Mouse (Mus musculus): Measurements from ENCODE around the gene Dscaml1. TPM values are rescaled to one million over a fixed set of nuclear protein-coding genes. Genes with fewer than 3 reads are reported as not detected.
A peak's percentile ranks its signal among the peaks of the same experiment; 100 is the strongest.

The Dscaml1 gene
- total RNA-seq, 2 experiments from 2014 or later, result 0.32 to 0.36 TPM

DNA sequence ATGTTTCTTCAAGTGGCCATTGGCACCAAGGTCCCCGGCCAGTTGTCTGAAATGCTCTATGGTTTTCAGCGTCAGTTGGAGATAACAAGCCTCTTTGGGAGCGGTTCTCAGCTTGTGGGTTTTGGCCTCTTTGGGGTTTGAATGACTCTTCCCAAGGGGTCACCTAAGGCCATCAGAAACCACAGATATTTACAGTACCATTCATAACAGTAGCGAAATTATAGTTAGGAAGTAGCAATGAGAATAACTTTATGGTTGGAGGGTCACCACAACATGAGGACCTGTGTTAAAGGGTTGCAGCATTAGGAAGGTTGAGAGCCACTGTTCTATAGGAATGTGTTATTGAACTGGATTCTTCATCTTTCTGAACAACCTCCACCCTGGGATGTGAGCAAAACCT is 24.9 kb downstream of the Dscaml1 start:
- DNase-seq (ENCODE audit: low spot score in 2 of 2), result no peak

DNA sequence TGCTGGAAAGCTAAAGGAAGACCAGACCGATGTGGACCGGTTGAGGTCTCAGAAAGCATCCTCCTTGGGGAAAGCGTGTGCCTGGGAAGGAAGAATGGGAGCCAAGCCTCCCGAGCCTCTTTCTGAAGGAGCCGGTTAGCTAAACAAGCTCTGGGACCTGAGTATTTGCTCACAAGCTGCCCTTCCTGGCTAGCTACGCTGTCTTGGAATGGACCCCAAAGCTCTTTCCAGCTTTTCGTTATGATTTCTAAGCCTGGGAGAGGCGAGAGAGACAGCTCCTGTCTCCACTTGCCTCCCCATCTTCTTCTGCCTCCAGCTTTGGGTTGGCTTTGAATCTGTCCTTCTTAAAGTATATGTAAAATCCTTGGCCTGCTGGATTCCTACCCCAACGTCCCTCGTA is 27.6 kb downstream of the Dscaml1 start:
- peak in 1 of 2 experiments; percentile 18 for DNase-seq (ENCODE audit: low spot score in 2 of 2)

DNA sequence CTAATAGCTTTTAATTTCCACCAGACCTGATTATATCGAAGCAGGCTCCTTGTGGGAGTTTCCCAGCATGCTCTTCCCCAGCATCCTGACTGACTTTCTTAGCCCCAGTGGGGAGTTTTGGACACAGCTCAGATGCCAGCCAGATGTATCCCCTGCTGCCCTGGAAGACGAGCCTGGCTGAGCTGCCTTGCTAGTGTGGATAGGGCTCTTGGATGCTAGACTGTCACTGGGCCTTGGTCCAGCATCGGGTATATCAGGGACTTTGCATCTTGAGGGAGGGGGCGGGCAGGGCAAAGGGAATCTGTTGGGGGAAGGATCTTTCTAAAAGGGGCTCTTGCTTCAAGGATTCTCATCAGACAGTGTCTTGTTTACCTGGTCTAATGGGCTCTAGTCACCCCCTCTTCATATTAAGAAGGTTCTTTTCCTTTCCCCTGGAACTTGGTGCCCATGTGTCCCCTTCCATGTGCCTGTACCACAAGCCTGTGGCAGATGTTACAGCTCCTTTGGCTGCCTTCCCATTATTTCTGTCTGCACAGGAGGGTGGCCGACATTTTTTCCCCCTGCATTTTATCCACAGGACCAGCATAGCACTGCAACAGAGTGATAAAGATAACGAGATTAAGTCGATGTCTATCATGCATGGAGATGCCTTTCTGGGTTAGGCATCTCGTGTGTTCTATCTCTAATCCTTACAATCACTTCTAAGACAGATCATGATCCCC is 28.6 kb downstream of the Dscaml1 start:
- no peak for DNase-seq (ENCODE audit: low spot score in 2 of 2)

DNA sequence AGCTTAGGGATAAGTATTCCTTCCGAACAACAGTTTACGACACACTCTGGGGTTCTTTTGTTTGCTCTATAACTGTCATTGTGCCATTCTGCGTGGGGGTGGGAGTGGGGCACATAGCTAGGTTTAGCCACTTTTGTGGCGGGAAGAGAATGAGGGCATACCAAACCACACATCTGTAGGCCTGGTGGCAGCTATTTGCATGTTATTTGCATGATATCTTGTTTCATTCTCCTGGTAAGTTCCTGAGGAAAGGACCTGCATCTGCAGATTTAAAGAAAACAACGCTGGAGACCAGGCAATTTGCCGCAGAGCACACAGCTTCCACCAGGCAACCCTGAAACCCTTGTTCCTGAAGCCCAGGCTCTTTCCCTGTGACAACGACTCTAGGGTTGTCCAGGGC is 30.8 kb downstream of the Dscaml1 start:
- DNase-seq (ENCODE audit: low spot score in 2 of 2), result no peak

DNA sequence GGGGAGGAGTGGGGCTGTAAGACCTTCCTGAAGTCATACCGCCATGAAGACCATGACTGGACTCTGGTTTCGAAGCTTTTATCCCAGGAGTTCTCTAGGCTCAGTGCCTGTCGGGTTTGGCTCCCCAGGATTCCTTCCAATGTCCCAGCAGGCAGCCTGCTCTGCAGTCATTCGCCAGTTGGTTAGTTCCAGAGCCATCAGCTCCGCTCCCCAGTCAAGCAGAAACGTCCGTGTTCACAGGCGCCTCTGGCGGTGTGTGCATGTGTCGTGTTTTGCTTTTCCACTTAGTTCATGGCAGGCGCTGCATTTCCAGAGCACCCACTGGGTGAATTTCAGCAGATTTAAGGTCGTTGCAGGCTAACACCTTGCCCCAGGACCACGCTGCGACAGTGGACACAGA is 31.9 kb downstream of the Dscaml1 start:
- no peak for DNase-seq (ENCODE audit: low spot score in 2 of 2)

DNA sequence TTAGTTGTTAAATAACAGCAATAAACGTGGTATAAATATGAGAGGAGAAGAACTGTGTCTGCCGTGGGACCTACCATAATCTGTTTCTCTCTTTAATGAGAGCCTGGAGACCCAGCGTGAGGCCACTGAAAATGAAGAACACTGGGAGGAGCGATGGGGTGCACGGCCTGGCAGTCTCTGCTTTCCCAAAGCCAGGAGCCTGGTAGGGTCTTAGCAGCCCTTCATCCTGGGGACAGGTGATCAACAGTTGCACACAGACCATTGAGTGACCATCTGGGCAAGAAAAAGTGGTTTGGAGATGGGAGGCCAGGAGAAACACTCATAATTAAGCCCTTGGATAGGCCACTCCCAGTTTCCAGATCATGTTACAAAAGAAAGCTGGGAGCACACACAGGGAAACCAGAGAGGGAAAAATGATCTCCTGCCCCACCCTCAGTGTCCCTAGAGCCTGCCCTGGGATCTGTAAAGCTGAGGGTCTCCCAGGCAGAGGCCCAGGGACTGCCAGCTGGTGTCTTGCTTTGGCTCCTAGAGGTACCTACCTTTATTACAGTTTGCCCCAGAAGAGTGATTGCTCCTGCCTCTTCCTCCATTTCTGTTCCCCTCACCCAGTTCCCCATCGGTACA is 39.1 kb downstream of the Dscaml1 start:
- DNase-seq (ENCODE audit: low spot score in 2 of 2), result no peak

DNA sequence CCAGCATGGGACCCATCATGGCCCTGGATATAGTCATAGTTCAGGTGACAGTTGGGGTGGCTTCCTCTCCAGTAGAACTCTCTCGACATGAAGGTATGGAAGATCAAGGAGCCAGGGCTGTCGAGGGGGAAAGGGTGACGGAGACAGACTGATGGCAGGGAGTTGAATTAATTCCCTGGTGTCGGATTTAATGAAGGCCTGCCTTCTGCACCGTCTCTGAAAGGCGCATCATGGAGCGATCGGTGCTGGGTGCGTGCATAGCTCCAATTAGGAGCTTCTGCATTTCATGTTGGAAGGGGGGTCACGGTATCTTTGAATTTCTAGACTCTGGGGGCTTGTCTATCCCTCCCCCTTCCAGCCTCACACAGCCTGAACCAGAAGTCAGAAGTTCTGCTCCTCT is 41.8 kb downstream of the Dscaml1 start:
- no peak for DNase-seq (ENCODE audit: low spot score in 2 of 2)

DNA sequence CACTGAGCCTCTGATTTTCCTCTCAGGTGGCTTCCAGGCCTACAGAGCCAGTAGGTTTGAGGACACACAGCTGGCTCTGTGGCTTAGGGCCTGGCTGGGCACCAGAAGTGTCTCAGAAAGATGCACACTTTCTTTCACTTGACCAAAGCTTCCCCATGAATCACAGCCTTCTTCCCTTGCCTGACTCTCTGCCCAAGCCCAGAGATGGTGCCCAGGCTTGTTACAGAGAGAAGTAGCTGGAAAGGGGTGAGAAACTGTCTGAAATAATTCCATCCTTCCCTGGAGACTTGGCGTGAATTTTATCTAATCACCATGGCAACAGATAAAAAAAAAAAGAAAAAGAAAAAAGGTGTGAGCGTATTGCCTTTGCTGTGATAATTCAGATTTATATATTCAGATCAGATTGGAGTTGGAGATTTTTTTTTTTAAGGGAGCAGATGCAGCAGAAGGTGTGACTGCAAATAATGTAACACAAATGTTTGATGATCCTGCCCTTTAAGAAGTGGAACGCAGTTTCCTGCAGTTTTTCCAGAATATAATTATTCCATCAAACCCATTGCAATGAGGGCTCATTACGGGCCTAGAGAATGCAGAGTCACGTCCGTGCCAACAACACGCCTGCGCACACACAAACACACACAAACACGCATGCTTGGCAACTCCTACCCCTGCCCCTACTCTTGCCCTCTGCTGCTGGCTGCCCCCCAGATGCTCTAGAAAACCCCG is 44.5 kb downstream of the Dscaml1 start:
- no peak for DNase-seq (ENCODE audit: low spot score in 2 of 2)

DNA sequence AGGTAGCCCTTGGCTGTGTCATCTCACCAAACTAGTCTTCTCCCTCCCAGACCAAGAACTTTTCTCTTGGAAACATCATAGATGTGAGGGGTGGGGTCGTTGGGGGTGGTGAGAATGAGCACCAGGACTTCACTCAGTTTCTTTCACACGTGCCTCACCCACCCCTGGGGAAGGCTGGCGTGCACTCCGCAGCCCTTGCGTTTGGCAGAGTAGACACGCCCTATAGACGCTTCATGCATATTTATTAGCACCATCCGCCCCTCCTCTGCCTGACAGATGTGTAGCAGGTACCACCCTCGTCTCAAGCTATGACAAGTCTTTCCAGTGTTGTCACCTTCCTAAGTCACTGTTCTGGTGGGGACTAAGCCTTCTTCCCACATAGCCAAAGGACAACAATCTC is 45.3 kb downstream of the Dscaml1 start:
- no peak for DNase-seq (ENCODE audit: low spot score in 2 of 2)

DNA sequence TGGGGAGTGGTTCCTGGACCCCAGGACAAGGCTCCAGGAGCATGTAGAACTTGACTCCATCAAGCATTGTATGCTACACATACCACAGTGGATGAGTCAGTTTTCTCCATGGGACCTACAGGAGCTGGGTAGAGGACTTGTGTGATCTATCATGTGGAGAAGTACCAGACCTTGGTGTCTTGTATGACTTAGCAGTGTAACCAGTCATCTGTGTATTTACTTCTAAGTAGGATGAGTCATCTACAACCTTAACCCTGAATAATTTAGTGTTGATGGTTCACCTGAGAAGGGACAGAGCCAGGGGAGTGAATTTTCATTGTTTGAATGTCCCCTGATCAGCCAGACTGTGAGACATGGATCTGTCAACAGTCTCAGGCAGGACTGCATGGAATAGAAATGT is 48.4 kb downstream of the Dscaml1 start:
- DNase-seq (ENCODE audit: low spot score in 2 of 2), result no peak

DNA sequence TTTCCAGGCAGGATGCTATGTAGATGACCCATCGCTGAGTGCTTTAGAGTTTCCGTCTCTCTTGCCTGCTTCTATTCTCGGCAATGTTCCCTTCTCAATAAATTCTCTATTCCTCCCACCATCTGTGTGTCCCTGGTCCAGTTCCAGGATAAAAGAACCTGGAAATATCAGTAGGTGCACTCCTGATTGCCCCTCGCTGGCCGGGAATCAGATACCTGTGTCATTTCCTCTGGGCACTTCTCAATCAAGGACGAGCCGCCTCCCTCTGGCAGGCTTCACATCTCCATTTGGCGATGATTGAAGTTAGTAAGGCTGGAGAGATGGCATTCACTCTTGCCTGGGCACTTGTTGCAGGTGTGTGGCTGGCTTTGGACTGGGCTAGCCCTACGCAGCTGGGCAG is 54.5 kb downstream of the Dscaml1 start:
- no peak for DNase-seq (ENCODE audit: low spot score in 2 of 2)

DNA sequence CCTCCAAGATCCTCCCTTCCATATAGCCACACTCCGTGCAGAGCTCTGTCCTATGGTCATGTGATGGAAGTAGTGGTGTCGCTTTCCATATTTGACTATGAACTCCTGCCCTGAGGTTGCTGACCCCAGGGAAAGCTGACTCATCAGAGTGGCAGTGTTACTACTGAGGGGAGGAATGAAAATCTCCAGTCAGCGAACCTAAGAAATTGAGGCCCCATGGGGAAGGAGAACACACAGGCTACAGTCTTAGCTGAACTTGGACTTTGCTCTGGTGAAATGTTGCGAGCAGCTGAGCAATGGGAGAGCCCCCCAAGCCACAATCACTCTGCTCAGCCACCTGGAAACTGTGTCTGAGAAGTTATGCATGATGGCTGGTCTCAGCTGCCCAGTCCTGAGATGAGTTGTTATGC is 60.2 kb downstream of the Dscaml1 start:
- DNase-seq (ENCODE audit: low spot score in 2 of 2), result no peak

DNA sequence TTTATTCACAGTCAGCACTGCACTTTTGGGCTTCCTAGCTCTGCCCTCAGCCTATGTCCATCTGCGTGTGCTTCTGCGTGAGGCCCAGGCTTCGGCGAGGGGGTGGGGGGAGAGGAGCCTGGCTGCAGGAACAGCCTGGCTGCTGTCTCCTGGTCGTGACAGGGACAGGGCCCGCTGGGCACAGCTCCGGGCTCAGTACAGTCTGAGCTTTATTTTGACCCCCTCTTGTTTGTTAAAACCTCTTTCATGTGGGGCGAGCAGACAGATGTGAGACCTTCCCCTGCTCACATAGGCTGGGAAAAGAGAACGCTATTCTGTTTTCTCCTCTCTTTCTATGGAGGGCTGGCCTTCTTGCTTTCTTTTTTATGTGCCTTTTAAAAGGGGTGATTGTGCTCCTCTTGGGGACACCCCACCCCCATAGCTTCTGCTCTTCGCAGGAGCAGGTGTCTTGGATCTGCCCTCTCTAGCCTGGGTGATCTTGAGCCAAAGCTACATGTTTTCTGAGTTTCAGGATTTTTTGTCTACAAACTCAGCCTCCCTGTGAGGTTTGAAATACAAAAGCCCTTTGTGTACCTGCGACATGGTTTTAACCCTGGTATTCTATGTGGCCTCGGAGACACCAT is 60.9 kb downstream of the Dscaml1 start:
- DNase-seq (ENCODE audit: low spot score in 2 of 2), result no peak

DNA sequence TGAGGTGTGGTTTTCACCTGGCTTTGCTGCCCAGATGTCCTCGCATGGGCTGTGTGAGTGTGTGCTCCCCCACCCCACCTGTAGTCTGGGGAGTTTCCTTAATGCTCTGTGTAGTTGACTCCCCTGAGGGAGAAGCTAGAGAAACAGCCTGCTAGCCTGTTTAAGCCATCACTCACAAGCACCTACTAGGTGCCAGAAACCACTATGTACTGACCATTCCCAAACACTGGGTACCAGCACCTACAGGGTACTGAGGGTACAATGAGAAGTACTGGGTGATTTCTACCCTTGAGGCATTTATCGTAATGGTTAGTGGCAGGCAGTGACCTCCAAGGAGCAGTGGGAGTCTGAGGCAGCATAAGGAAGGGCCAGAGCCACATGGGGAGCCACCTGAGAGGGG is 64.5 kb downstream of the Dscaml1 start:
- no peak for DNase-seq (ENCODE audit: low spot score in 2 of 2)

DNA sequence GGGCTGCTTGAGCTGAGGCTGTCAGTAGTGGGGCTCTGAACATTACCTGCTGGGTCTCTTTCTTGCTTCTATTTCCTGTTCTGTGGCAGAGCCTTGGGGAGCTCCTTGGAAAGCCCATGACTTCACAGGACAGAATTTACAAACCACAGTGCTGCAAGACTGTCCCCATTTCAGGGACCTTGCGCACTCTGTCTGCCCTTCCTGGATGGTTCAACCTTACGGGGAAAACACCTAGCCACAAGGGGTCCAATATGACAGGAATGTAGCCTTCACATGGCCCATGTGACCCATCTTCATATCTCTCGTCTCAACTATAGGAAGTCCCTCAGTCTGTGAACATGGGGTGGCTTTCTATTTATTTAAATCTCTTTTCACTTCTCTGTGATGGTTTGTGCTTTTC is 68.5 kb downstream of the Dscaml1 start:
- DNase-seq (ENCODE audit: low spot score in 2 of 2), result no peak

DNA sequence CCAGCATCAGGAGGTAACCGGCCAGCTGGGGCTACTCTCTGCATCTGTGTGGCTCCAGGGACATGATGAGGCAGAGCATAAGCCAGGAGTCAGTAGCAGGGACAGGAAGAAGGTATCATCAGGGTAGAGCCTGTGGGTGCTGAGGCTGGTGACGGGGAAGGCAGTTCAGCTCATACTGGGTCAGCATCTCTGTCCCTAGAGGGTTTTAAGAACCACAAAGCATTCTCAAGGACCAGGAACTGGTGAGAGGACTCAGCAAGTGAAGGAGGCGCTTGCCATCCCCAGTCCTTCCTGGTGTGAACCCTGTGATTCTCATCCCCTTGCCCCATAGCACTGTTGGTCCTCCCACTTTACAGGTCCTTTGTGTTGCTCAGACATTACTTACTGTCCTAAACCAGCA is 69.9 kb downstream of the Dscaml1 start:
- DNase-seq (ENCODE audit: low spot score in 2 of 2), result no peak

DNA sequence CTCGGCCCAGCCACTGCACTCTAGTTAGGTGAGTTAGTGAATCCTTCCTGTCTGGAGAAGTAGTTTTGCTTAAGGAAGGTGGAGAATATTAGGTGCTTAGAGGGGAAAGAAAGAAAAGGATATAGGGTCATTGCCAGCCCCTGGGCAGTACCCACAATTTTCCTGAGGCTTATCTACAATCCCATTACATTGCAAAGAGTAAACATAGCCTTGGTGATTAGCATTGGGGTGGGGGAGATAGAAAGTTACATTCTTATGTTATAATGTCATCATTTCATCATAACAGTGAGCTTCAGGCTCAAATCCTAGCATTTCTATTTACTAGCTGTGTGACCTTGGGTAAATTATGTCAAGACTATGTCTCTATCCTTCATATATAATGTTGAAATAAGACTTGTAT is 70.5 kb downstream of the Dscaml1 start:
- DNase-seq (ENCODE audit: low spot score in 2 of 2), result no peak

DNA sequence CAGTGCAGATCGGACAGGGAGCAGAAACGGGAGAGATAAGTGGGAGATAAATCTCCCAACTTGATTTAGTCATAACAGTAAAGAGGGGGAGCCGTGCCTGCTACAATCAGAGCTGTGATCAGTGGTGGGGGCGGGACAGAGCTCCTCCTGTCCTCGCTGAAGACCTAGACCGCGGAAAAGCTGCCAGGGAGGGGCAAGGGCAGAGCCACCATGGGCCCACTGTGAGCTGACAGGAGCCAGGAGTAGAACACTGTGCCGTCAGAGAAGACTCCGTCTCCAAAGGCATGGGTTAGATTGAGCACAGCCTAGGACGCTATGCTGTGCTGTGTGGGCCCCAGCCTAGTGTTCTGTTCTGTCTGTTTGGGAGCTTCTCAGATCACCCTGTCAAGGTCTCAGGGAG is 72.8 kb downstream of the Dscaml1 start:
- no peak for DNase-seq (ENCODE audit: low spot score in 2 of 2)

DNA sequence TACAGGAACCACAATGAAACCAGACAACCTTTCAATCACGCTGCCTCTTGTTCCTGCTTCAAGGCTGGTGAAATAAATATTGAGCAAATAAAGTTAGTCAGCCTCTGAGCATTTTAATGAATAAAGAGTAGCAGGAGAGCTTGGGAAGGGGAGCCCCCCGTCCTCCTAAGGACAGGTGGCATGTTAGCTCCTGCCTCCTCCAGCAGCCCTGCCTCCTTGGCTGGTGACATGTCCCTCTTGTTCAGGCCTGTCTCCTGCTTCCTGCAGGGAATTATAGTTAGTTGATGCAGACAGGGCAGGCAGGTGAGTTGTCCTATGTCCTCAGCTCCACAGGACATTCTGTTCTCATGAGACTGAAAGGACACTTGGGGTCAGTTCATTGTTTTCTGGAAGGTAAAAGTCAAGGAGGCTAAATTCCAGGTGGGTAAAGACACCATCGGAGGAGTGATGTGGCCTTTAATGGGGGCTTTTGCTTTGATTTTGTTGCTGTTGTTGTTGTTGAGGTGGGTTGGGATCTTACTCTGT is 73.7 kb downstream of the Dscaml1 start:
- no peak for DNase-seq (ENCODE audit: low spot score in 2 of 2)

DNA sequence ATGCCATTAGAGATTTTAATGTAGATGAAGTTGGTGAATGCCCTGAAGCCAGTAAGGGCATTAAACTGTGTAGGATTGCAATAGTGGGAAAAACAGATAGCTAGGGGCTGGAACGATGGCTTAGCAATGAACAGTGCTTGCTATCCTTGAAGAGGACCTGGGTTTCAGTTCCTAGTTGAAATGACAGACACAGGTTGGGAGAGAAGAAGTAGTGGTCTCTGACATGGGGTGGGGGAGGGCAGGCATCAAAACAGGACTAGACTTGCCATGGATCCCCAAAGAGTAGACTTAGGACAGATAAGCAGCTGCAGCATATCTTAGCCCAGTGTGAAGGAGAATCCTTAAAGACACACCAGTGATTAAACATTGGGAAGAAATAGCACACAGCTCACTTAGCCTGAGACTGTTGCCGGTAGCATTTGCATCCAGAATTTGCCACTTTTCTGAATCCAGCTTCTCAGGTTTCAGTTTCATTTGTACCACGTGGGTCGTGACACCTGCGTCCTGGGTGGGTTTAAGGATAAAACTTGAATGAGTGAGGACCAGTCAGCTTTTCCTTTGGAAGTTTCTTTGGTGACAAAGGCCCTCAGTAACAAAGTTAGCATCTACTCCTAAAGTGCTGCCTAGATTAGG is 75.0 kb downstream of the Dscaml1 start:
- no peak for DNase-seq (ENCODE audit: low spot score in 2 of 2)

DNA sequence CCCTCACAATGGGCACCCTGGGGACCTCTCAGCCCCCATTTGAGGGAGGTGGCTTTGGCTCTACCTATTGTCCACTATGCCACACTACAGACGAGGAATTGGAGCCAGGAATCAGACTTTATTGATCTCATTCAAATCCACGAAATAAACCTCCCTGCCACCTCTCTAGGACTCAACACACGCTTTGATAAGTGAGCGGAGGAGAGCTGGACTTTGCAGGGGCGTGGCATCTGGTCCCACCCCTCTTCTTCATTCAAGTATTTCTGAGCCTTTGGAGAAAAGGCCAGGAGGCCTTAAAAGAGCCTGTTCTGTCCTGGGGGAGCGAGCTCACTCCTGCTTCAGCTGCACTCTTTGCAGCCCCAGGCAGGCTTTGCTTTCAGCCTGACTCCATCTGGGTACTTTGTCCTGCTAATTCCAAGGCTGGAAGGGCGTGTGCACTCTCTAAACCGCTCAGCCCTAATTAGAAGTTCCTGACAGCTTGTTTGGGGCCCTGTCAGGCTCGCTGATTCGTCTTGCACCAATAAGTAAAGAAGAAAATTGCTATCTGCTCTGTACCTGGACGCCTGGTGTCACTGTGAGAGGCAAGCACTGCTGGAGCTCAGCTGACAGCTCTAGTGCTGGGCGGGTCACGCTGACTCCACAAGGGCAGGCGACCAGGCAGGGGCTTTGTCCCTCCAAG is 75.7 kb downstream of the Dscaml1 start:
- DNase-seq (ENCODE audit: low spot score in 2 of 2), result no peak

Data from gastrocnemius, postnatal 4 days (tissue).